ENCODE assay signal across 8 mouse cellular contexts in genomic region chr5:32785313-32785915, GRCm38 (mm10). TPM values are rescaled to one million over a fixed set of nuclear protein-coding genes. Genes with fewer than 3 reads are reported as not detected.
A peak's percentile ranks its signal among the peaks of the same experiment; 100 is the strongest.
DNase-seq lines count a peak whose midpoint lies in the region; ATAC-seq and TF ChIP-seq lines count a peak whose summit lies in the region.

Gene Pisd (minus strand): TSS chr5:32785646.

- WGBS in embryonic facial prominence, embryonic 14.5 days = under 1% methylated on average over 50 of the region's 52 CpGs
- under 1% methylated on average over 52 of the region's 52 CpGs for WGBS in heart, adult 2 months
- WGBS in limb, embryonic 13.5 days = under 1% methylated on average over 51 of the region's 52 CpGs
- under 1% methylated on average over 51 of the region's 52 CpGs for WGBS in midbrain, embryonic 16.5 days

- intact Hi-C loops in heart, adult 2 months (cut with DNase I) = loop anchor here (1.0 to 5.0 kb wide), 3 partner anchors 37 to 71 kb away; partner anchors contain the start of gene Prr14l

- H3K27me3 ChIP-seq in embryonic facial prominence, embryonic 14.5 days (replicated peaks; ENCODE audit: control insufficient read depth, insufficient read depth, low read length) = no peaks in the 10 kb centered on the region
- no peaks in the 10 kb centered on the region for H3K27me3 ChIP-seq in heart, adult 2 months (ENCODE audit: control insufficient read depth, insufficient read depth, low read length)
- no peaks in the 10 kb centered on the region for H3K27me3 ChIP-seq in limb, embryonic 13.5 days
- H3K27me3 ChIP-seq in midbrain, embryonic 16.5 days (ENCODE audit: control insufficient read depth, insufficient read depth, low read depth, low read length) = no peaks in the 10 kb centered on the region

- H3K4me1 ChIP-seq in embryonic facial prominence, embryonic 14.5 days (ENCODE audit: control insufficient read depth, insufficient read depth, low read length) = peaks cover 3% of the 10 kb centered on the region; the same call in 1 of the 2 replicates
- peaks cover 1% of the 10 kb centered on the region; the same call in 1 of the 2 replicates for H3K4me1 ChIP-seq in heart, adult 2 months (ENCODE audit: control insufficient read depth, insufficient read depth, low read length)
- H3K4me1 ChIP-seq in limb, embryonic 13.5 days = peaks cover 8% of the 10 kb centered on the region; the same call in 1 of the 2 replicates
- H3K4me1 ChIP-seq in midbrain, embryonic 16.5 days (ENCODE audit: control insufficient read depth, insufficient read depth, low read length) = peaks cover 17% of the 10 kb centered on the region

- H3K4me3 ChIP-seq in embryonic facial prominence, embryonic 14.5 days (ENCODE audit: low read depth, low read length) = peak within 1 kb of the TSS; percentile 81
- peak within 1 kb of the TSS; percentile 84 for H3K4me3 ChIP-seq in heart, adult 2 months
- peak within 1 kb of the TSS; percentile 81 for H3K4me3 ChIP-seq in limb, embryonic 13.5 days
- H3K4me3 ChIP-seq in midbrain, embryonic 16.5 days (ENCODE audit: low read depth, low read length) = peak within 1 kb of the TSS; percentile 86

- TF ChIP-seq POLR2A in heart, adult 2 months (IDR thresholded peaks at IDR 0.05; ENCODE audit: insufficient read depth, low read depth, low read length) = peak; percentile 88

- H3K79me2 ChIP-seq in heart, adult 2 months (replicated peaks; ENCODE audit: control insufficient read depth, insufficient read depth, low read length) = no peaks in the 10 kb centered on the region

- H3K36me3 ChIP-seq in embryonic facial prominence, embryonic 14.5 days (ENCODE audit: control insufficient read depth, insufficient read depth, low read length) = peaks cover 14% of the 10 kb centered on the region; the same call in 1 of the 2 replicates
- no peaks in the 10 kb centered on the region for H3K36me3 ChIP-seq in heart, adult 2 months (ENCODE audit: control insufficient read depth, insufficient read depth, low read length)
- peaks cover 10% of the 10 kb centered on the region for H3K36me3 ChIP-seq in limb, embryonic 13.5 days
- no peaks in the 10 kb centered on the region; the same call in 1 of the 2 replicates for H3K36me3 ChIP-seq in midbrain, embryonic 16.5 days (ENCODE audit: control insufficient read depth, insufficient read depth, low read length)

- H3K4me2 ChIP-seq in embryonic facial prominence, embryonic 14.5 days (ENCODE audit: low read depth, low read length) = peak within 1 kb of the TSS; percentile 91
- H3K4me2 ChIP-seq in limb, embryonic 13.5 days (replicated peaks) = peak within 1 kb of the TSS; percentile 77
- H3K4me2 ChIP-seq in midbrain, embryonic 16.5 days (ENCODE audit: low read length) = peak within 1 kb of the TSS; percentile 88

- peak; percentile 99 for ATAC-seq in embryonic facial prominence, embryonic 14.5 days (ENCODE audit: low read depth)
- ATAC-seq in limb, embryonic 13.5 days (ENCODE audit: low FRiP score, low read depth) = peak; percentile 100
- ATAC-seq in midbrain, embryonic 16.5 days = peak; percentile 99

- peak within 1 kb of the TSS; percentile 46; the same call in 1 of the 2 replicates for H3K27ac ChIP-seq in embryonic facial prominence, embryonic 14.5 days (replicated peaks; ENCODE audit: low read depth, low read length)
- H3K27ac ChIP-seq in heart, adult 2 months = peak within 1 kb of the TSS; percentile 68
- H3K27ac ChIP-seq in limb, embryonic 13.5 days = peak within 1 kb of the TSS; percentile 48; the same call in 1 of the 2 replicates
- H3K27ac ChIP-seq in midbrain, embryonic 16.5 days (ENCODE audit: low read length) = peak within 1 kb of the TSS; percentile 90

- TF ChIP-seq EP300 in heart, adult 2 months (IDR thresholded peaks at IDR 0.05; ENCODE audit: insufficient read depth, low read depth, low read length) = no peak

- no peaks in the 10 kb centered on the region for H3K9me3 ChIP-seq in embryonic facial prominence, embryonic 14.5 days (ENCODE audit: control insufficient read depth, low read length)
- H3K9me3 ChIP-seq in limb, embryonic 13.5 days = no peaks in the 10 kb centered on the region
- no peaks in the 10 kb centered on the region for H3K9me3 ChIP-seq in midbrain, embryonic 16.5 days (replicated peaks; ENCODE audit: control insufficient read depth, low read length, poor library complexity, severe bottlenecking)

- DNase-seq in 3T3-L1 (ENCODE audit: low read depth, low spot score) = peak; percentile 93
- peak; percentile 85 for DNase-seq in adrenal gland, postnatal 4 days (ENCODE audit: low spot score in 2 of 2)
- peak; percentile 98 for DNase-seq in embryonic facial prominence, embryonic 14.5 days (ENCODE audit: low spot score)
- peak; percentile 95 to 96 for DNase-seq in heart, adult 2 months
- peak; percentile 94 to 95 for DNase-seq in kidney, adult 8-10 months
- peak; percentile 84 to 95 for DNase-seq in spleen, postnatal 10 days (ENCODE audit: low spot score in 2 of 2)

- TF ChIP-seq CTCF in heart, adult 2 months (IDR thresholded peaks at IDR 0.05) = peak; percentile 51

- peak within 1 kb of the TSS; percentile 68 for H3K9ac ChIP-seq in embryonic facial prominence, embryonic 14.5 days (ENCODE audit: low read depth, low read length)
- H3K9ac ChIP-seq in heart, adult 2 months (ENCODE audit: low read depth, low read length) = peak within 1 kb of the TSS; percentile 63
- H3K9ac ChIP-seq in limb, embryonic 13.5 days = peak within 1 kb of the TSS; percentile 75
- peak within 1 kb of the TSS; percentile 76 for H3K9ac ChIP-seq in midbrain, embryonic 16.5 days (ENCODE audit: low read depth, low read length)

RNA-seq across cellular contexts. Expression of gene Pisd, which starts in this region (rescaled TPM):
- 10 to 100 TPM; 61.1 to 64.6 TPM for total RNA-seq in adrenal gland, postnatal 4 days (2021)
- 52.5 and 57.7 TPM in 2 replicates for polyA plus RNA-seq in embryonic facial prominence, embryonic 14.5 days (2014; fragmentation: Nextera tagmentation; extraction: Ambion mirVana)
- total RNA-seq in heart, adult 2 months (2021) = 10 to 100 TPM; 23.4 to 29.4 TPM
- 39.9 and 48.3 TPM in 2 replicates for polyA plus RNA-seq in heart, adult 2 months (2012; rRNA removed)
- polyA plus RNA-seq in limb, embryonic 13.5 days (2015; fragmentation: Nextera tagmentation; extraction: Ambion mirVana) = 54.4 and 55.4 TPM in 2 replicates
- 107 and 109 TPM in 2 replicates for polyA plus RNA-seq in midbrain, embryonic 16.5 days (2015; fragmentation: Nextera tagmentation; extraction: Ambion mirVana)

Comparison
In these comparisons a context has a peak if more than half of its experiments do, and no peak if none do; other contexts are left out.
1. Peak in every context shown above with its lines: DNase-seq, ATAC-seq, H3K4me3 ChIP-seq and H3K27ac ChIP-seq.